Mouse (Mus musculus) G1E (cell line): ENCODE data around the gene Hnrnph1. TPM values are rescaled to one million over a fixed set of nuclear protein-coding genes. Genes with fewer than 3 reads are reported as not detected.

Experiments used
- ATAC-seq: 2 replicates; pipeline ENCODE4 v1.8.0; 2016; ENCODE audit warnings: mild to moderate bottlenecking; ENCODE audit not compliant: insufficient number of reproducible peaks, poor library complexity, low FRiP score, severe bottlenecking; ENCODE audit errors: extremely low read depth
- DNase-seq: peaks from one replicate; pipeline ENCODE4 v3.0.0; 2012; ENCODE audit warnings: low spot score
- H3K27me3 ChIP-seq: 2 replicates; pipeline ENCODE4 v1.6.1; 2012; ENCODE audit warnings: mild to moderate bottlenecking, low read length, inconsistent platforms; ENCODE audit not compliant: insufficient read depth
- H3K36me3 ChIP-seq: replicated peaks from 2 replicates; pipeline ENCODE3; 2012; ENCODE audit warnings: mild to moderate bottlenecking, inconsistent platforms
- H3K4me1 ChIP-seq: 2 replicates; pipeline ENCODE4 v1.6.1; 2012; ENCODE audit warnings: low read depth, low read length, inconsistent platforms, mixed read lengths; ENCODE audit not compliant: insufficient read depth
- H3K4me3 ChIP-seq: 2 replicates; pipeline ENCODE4 v1.5.1; 2012; ENCODE audit warnings: low read depth, mild to moderate bottlenecking, inconsistent platforms, low read length, moderate library complexity, mixed read lengths
- H3K9me3 ChIP-seq: replicated peaks from 2 replicates; pipeline ENCODE4 v1.6.1; 2012; ENCODE audit warnings: inconsistent platforms
- CTCF ChIP-seq: IDR thresholded peaks from 2 replicates; pipeline ENCODE4 v1.5.1; 2012; ENCODE audit warnings: low read depth, low read length, inconsistent platforms, mixed read lengths
- GATA1 ChIP-seq: IDR thresholded peaks from 2 replicates; pipeline ENCODE4 v1.6.1; 2012; ENCODE audit warnings: borderline replicate concordance, low read length, inconsistent platforms, mixed read lengths
- GATA2 ChIP-seq: IDR thresholded peaks from 2 replicates; pipeline ENCODE4 v1.6.1; 2012; ENCODE audit warnings: low read depth, low read length, inconsistent platforms, borderline replicate concordance
- POLR2AphosphoS5 ChIP-seq: IDR thresholded peaks from 2 replicates; pipeline ENCODE4 v1.6.1; 2012; ENCODE audit warnings: low read depth, low read length, inconsistent platforms; ENCODE audit not compliant: insufficient replicate concordance
- TAL1 ChIP-seq: conservative IDR thresholded peaks from 2 replicates; pipeline ENCODE4 v1.6.1; 2012; ENCODE audit warnings: low read depth, low read length, inconsistent platforms, mixed read lengths
- polyA plus RNA-seq: library from polyadenylated mRNA; stranded (reverse); fragments of >175 nt; gene quantifications from 2 replicates; pipeline ENCODE4 v1.2.3, GENCODE M21; 2012
- total RNA-seq, 2 experiments: library from RNA; stranded (forward) in 1 of 2; stranded (reverse) in 1 of 2; fragments of 200-1000 nt in 1 of 2; fragments of >200 nt in 1 of 2; fragmentation: Nextera tagmentation in 1 of 2; gene quantifications; 2 replicates each; pipeline ENCODE4 v1.2.3; 2014 to 2017

The Hnrnph1 gene
- total and polyA plus RNA-seq, 3 experiments, result 230 to 593 (median 360) TPM

- peaks cover 18% of the 10 kb centered on the region for H3K4me1 ChIP-seq
- H3K9me3 ChIP-seq, result no peaks in the 10 kb centered on the region
- no peak for TF ChIP-seq POLR2AphosphoS5
- TF ChIP-seq GATA1, result no peak
- no peak for TF ChIP-seq TAL1
- no peak for TF ChIP-seq GATA2
- no peak for TF ChIP-seq CTCF
- ATAC-seq, result no peak
- no peak for DNase-seq
- peaks cover 85% of the 10 kb centered on the region for H3K36me3 ChIP-seq
- no peak overlapping the region for H3K4me3 ChIP-seq
- no peaks in the 10 kb centered on the region for H3K27me3 ChIP-seq
Observed at GRCm38 (mm10) chr11:50388217-50388929, 11.6 kb downstream of the Hnrnph1 start.

GRCm38 (mm10) chr11:50389011-50389410 is 12.2 kb downstream of the Hnrnph1 start:
- DNase-seq, result no peak
- no peaks in the 10 kb centered on the region for H3K27me3 ChIP-seq
- H3K4me3 ChIP-seq, result no peak overlapping the region
- TF ChIP-seq GATA1, result no peak
- no peak for TF ChIP-seq TAL1
- no peak for TF ChIP-seq GATA2
- peaks cover 88% of the 10 kb centered on the region for H3K36me3 ChIP-seq
- no peaks in the 10 kb centered on the region for H3K9me3 ChIP-seq
- peaks cover 18% of the 10 kb centered on the region for H3K4me1 ChIP-seq
- no peak for ATAC-seq

GRCm38 (mm10) chr11:50389616-50390015 is 12.8 kb downstream of the Hnrnph1 start:
- Histone ChIP-seq H3K36me3 (peaks cover 88% of the 10 kb centered on the region), H3K4me3 (no peak overlapping the region), H3K4me1 (peaks cover 16% of the 10 kb centered on the region), H3K9me3 (no peaks in the 10 kb centered on the region), H3K27me3 (no peaks in the 10 kb centered on the region)
- TF ChIP-seq GATA2, result no peak
- TF ChIP-seq TAL1, result no peak
- no peak for TF ChIP-seq POLR2AphosphoS5
- no peak for DNase-seq
- no peak for ATAC-seq

GRCm38 (mm10) chr11:50391272-50391960 is 14.6 kb downstream of the Hnrnph1 start:
- H3K4me3 ChIP-seq, result no peak overlapping the region
- no peaks in the 10 kb centered on the region for H3K9me3 ChIP-seq
- no peak for DNase-seq
- peaks cover 15% of the 10 kb centered on the region for H3K4me1 ChIP-seq
- TF ChIP-seq CTCF (no peak), GATA2 (no peak), GATA1 (no peak), POLR2AphosphoS5 (no peak), TAL1 (no peak)
- H3K36me3 ChIP-seq, result peaks cover 84% of the 10 kb centered on the region
- no peaks in the 10 kb centered on the region for H3K27me3 ChIP-seq
- ATAC-seq, result 0 out of 2 replicates have a peak, but pooled peaks have one; percentile 7

- H3K36me3 ChIP-seq, result peaks cover 84% of the 10 kb centered on the region
- no peak for TF ChIP-seq GATA2
- TF ChIP-seq TAL1, result no peak
- no peak for TF ChIP-seq POLR2AphosphoS5
- no peak for TF ChIP-seq CTCF
- no peak for TF ChIP-seq GATA1
- peaks cover 12% of the 10 kb centered on the region for H3K4me1 ChIP-seq
- H3K27me3 ChIP-seq, result no peaks in the 10 kb centered on the region
- no peaks in the 10 kb centered on the region for H3K9me3 ChIP-seq
- DNase-seq, result no peak
- no peak for ATAC-seq
- no peak overlapping the region for H3K4me3 ChIP-seq
Observed at GRCm38 (mm10) chr11:50393306-50393705, 16.5 kb downstream of the Hnrnph1 start.

- H3K27me3 ChIP-seq, result no peaks in the 10 kb centered on the region
- no peak for TF ChIP-seq TAL1
- no peak for TF ChIP-seq POLR2AphosphoS5
- TF ChIP-seq GATA2, result no peak
- TF ChIP-seq CTCF, result no peak
- TF ChIP-seq GATA1, result no peak
- peaks cover 10% of the 10 kb centered on the region for H3K4me1 ChIP-seq
- DNase-seq (no peak), ATAC-seq (no peak)
- H3K9me3 ChIP-seq, result no peaks in the 10 kb centered on the region
- H3K4me3 ChIP-seq, result no peak overlapping the region
- H3K36me3 ChIP-seq, result peaks cover 85% of the 10 kb centered on the region
Observed at GRCm38 (mm10) chr11:50394731-50395130, 17.9 kb downstream of the Hnrnph1 start.
